Mouse (Mus musculus): ENCODE data around the gene Ppara. TPM values are rescaled to one million over a fixed set of nuclear protein-coding genes. Genes with fewer than 3 reads are reported as not detected.

Ppara gene
- polyA plus RNA-seq, 1 experiment from 2014 or later = 12.2 TPM

DNA sequence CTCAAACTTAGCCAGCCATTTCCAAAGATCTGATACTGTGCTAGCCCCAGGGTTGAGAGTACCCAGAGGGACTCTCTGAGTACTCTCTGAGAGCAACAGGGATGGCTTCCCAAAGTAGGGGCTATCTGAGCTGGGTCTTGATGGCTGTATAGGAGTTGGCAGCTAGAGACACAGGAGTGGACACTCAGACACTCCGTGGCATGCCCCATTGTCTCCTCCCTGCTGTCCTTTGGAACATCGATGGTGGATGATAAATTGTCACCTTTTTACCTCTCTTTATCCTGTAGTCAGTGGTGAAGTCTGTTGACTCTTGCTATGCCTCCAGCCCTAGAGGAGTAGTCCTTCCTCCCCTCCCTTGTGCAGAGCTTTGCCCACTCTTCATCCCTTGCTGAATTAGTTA, 26.6 kb upstream of the Ppara start:
- H3K9ac ChIP-seq (ENCODE audit: low read length) = no peak overlapping the region
- no peak overlapping the region for H3K4me2 ChIP-seq (ENCODE audit: low read depth, low read length)
- no peak for ATAC-seq (ENCODE audit: insufficient read depth, low FRiP score)
- H3K36me3 ChIP-seq (ENCODE audit: control insufficient read depth, insufficient read depth, low read length) = 0 out of 2 replicates have a peak, but pooled peaks cover 11% of the 10 kb centered on the region
- 73% methylated on average over 2 of the region's 2 CpGs for WGBS
- no peak overlapping the region for H3K27ac ChIP-seq (ENCODE audit: low read length)
- no peaks in the 10 kb centered on the region for H3K27me3 ChIP-seq (ENCODE audit: control insufficient read depth, insufficient read depth, low read length)
- no peak overlapping the region for H3K4me3 ChIP-seq (replicated peaks; ENCODE audit: low read length)
- peaks cover 14% of the 10 kb centered on the region for H3K4me1 ChIP-seq (ENCODE audit: control insufficient read depth, insufficient read depth, low read length)
- H3K9me3 ChIP-seq (replicated peaks; ENCODE audit: control insufficient read depth, low read length) = no peaks in the 10 kb centered on the region

DNA sequence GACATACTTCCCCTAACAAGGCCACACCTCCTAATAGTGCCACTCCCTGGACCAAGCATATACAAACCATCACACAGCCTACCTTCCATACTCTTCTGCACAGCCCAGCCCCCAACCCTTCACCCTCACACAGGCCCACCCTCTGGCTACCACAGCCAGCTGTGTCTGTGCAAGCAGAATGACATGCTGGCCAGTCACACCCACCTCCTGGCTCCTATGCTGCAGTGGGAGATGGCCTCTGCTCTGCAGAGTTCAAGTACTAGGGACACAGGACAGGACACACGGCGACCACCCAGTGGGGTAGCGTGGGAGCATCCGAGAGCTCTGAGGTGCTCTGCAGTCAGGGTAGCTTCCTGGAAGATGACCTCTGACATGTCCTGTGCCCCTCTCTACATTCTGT, 25.9 kb upstream of the Ppara start:
- Histone ChIP-seq H3K4me2 (ENCODE audit: low read depth, low read length) (no peak overlapping the region), H3K9me3 (replicated peaks; ENCODE audit: control insufficient read depth, low read length) (no peaks in the 10 kb centered on the region), H3K4me3 (replicated peaks; ENCODE audit: low read length) (no peak overlapping the region), H3K27ac (ENCODE audit: low read length) (no peak overlapping the region; the same call in 1 of the 2 replicates), H3K27me3 (ENCODE audit: control insufficient read depth, insufficient read depth, low read length) (no peaks in the 10 kb centered on the region), H3K4me1 (ENCODE audit: control insufficient read depth, insufficient read depth, low read length) (peaks cover 10% of the 10 kb centered on the region), H3K36me3 (ENCODE audit: control insufficient read depth, insufficient read depth, low read length) (0 out of 2 replicates have a peak, but pooled peaks cover 11% of the 10 kb centered on the region), H3K9ac (ENCODE audit: low read length) (peak overlapping the region; percentile 43; the same call in 1 of the 2 replicates)
- WGBS = 80% methylated on average over 4 of the region's 4 CpGs
- peak; percentile 22; the same call in 1 of the 2 replicates for ATAC-seq (ENCODE audit: insufficient read depth, low FRiP score)

GRCm38 (mm10) chr15:85709268-85709973, 25.4 kb upstream of the Ppara start:
- H3K4me3 ChIP-seq (replicated peaks; ENCODE audit: low read length) = no peak overlapping the region
- no peaks in the 10 kb centered on the region for H3K9me3 ChIP-seq (replicated peaks; ENCODE audit: control insufficient read depth, low read length)
- 38% methylated on average over 10 of the region's 10 CpGs for WGBS
- H3K36me3 ChIP-seq (ENCODE audit: control insufficient read depth, insufficient read depth, low read length) = 0 out of 2 replicates have a peak, but pooled peaks cover 11% of the 10 kb centered on the region
- H3K4me1 ChIP-seq (ENCODE audit: control insufficient read depth, insufficient read depth, low read length) = peaks cover 10% of the 10 kb centered on the region
- peak overlapping the region; percentile 44 for H3K27ac ChIP-seq (ENCODE audit: low read length)
- ATAC-seq (ENCODE audit: insufficient read depth, low FRiP score) = peak; percentile 15; the same call in 1 of the 2 replicates
- H3K9ac ChIP-seq (ENCODE audit: low read length) = peak overlapping the region; percentile 43; the same call in 1 of the 2 replicates
- no peak overlapping the region for H3K4me2 ChIP-seq (ENCODE audit: low read depth, low read length)
- no peaks in the 10 kb centered on the region for H3K27me3 ChIP-seq (ENCODE audit: control insufficient read depth, insufficient read depth, low read length)

GRCm38 (mm10) chr15:85710179-85710578, 24.6 kb upstream of the Ppara start:
- 0% methylated on average over 8 of the region's 8 CpGs for WGBS
- H3K4me2 ChIP-seq (ENCODE audit: low read depth, low read length) = no peak overlapping the region
- H3K36me3 ChIP-seq (ENCODE audit: control insufficient read depth, insufficient read depth, low read length) = 0 out of 2 replicates have a peak, but pooled peaks cover 10% of the 10 kb centered on the region
- peaks cover 10% of the 10 kb centered on the region for H3K4me1 ChIP-seq (ENCODE audit: control insufficient read depth, insufficient read depth, low read length)
- ATAC-seq (ENCODE audit: insufficient read depth, low FRiP score) = peak; percentile 38
- H3K9me3 ChIP-seq (replicated peaks; ENCODE audit: control insufficient read depth, low read length) = no peaks in the 10 kb centered on the region
- peak overlapping the region; percentile 44; the same call in 1 of the 2 replicates for H3K27ac ChIP-seq (ENCODE audit: low read length)
- H3K9ac ChIP-seq (ENCODE audit: low read length) = no peak overlapping the region
- no peaks in the 10 kb centered on the region for H3K27me3 ChIP-seq (ENCODE audit: control insufficient read depth, insufficient read depth, low read length)
- H3K4me3 ChIP-seq (replicated peaks; ENCODE audit: low read length) = no peak overlapping the region

- no peak for ATAC-seq (ENCODE audit: insufficient read depth, low FRiP score)
- 81% methylated on average over 17 of the region's 17 CpGs for WGBS
- no peak overlapping the region for H3K4me2 ChIP-seq (ENCODE audit: low read depth, low read length)
- H3K36me3 ChIP-seq (ENCODE audit: control insufficient read depth, insufficient read depth, low read length) = 0 out of 2 replicates have a peak, but pooled peaks cover 3% of the 10 kb centered on the region
- no peaks in the 10 kb centered on the region for H3K27me3 ChIP-seq (ENCODE audit: control insufficient read depth, insufficient read depth, low read length)
- no peak overlapping the region for H3K9ac ChIP-seq (ENCODE audit: low read length)
- H3K9me3 ChIP-seq (replicated peaks; ENCODE audit: control insufficient read depth, low read length) = no peaks in the 10 kb centered on the region
- H3K4me3 ChIP-seq (replicated peaks; ENCODE audit: low read length) = no peak overlapping the region
- H3K4me1 ChIP-seq (ENCODE audit: control insufficient read depth, insufficient read depth, low read length) = peaks cover 10% of the 10 kb centered on the region
- no peak overlapping the region for H3K27ac ChIP-seq (ENCODE audit: low read length)
Measured at GRCm38 (mm10) chr15:85710641-85711580, 23.9 kb upstream of the Ppara start.

GRCm38 (mm10) chr15:85712565-85713168, 22.1 kb upstream of the Ppara start:
- 39% methylated on average over 5 of the region's 5 CpGs for WGBS
- Histone ChIP-seq H3K9ac (ENCODE audit: low read length) (no peak overlapping the region), H3K27ac (ENCODE audit: low read length) (no peak overlapping the region), H3K9me3 (replicated peaks; ENCODE audit: control insufficient read depth, low read length) (no peaks in the 10 kb centered on the region), H3K4me3 (replicated peaks; ENCODE audit: low read length) (no peak overlapping the region), H3K4me1 (ENCODE audit: control insufficient read depth, insufficient read depth, low read length) (peaks cover 10% of the 10 kb centered on the region), H3K4me2 (ENCODE audit: low read depth, low read length) (no peak overlapping the region), H3K27me3 (ENCODE audit: control insufficient read depth, insufficient read depth, low read length) (no peaks in the 10 kb centered on the region), H3K36me3 (ENCODE audit: control insufficient read depth, insufficient read depth, low read length) (no peaks in the 10 kb centered on the region)
- no peak for ATAC-seq (ENCODE audit: insufficient read depth, low FRiP score)

DNA sequence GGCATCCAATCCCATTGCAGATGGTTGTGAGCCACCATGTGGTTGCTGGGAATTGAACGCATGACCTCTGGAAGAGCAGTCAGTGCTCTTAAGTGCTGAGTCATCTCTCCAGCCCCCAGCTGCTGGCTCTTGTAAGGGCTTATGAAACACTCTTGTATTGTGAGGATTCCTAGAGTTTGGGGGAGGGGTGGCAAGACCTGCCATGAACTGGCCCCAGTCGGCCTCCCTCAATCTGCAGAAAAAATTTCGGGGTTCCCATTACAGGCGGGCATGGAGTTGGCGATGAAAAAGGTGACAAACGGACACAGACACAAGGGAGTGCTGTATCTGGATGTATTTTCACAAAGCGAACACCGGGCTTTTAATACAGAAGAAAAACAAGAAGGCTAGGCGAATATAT, 21.4 kb upstream of the Ppara start:
- ATAC-seq (ENCODE audit: insufficient read depth, low FRiP score) = no peak
- 86% methylated on average over 9 of the region's 9 CpGs for WGBS
- H3K36me3 ChIP-seq (ENCODE audit: control insufficient read depth, insufficient read depth, low read length) = no peaks in the 10 kb centered on the region

DNA sequence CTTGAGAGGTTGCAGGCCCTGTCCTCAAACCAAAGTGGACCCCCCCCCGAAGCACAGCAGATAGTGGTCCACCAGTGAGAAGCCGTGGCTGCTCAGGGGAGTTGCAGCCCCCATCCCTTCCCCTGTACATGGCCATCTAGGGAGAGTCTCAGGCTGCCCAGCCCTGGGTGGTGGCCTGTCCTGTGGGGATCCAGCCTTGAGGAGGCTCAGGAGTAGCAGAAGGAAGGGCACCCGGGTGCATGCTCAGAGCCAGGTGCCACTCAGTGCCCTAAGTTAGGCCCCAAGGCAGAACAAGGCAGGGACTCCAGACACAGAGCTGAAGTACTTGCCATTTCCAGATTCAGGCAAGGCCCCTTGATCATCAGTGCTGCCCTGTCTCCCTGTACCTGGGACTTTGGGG, 19.7 kb upstream of the Ppara start:
- Histone ChIP-seq H3K4me1 (ENCODE audit: control insufficient read depth, insufficient read depth, low read length) (0 out of 2 replicates have a peak, but pooled peaks cover under 1% of the 10 kb centered on the region), H3K36me3 (ENCODE audit: control insufficient read depth, insufficient read depth, low read length) (no peaks in the 10 kb centered on the region), H3K27me3 (ENCODE audit: control insufficient read depth, insufficient read depth, low read length) (no peaks in the 10 kb centered on the region), H3K4me2 (ENCODE audit: low read depth, low read length) (no peak overlapping the region), H3K27ac (ENCODE audit: low read length) (no peak overlapping the region), H3K9me3 (replicated peaks; ENCODE audit: control insufficient read depth, low read length) (no peaks in the 10 kb centered on the region), H3K4me3 (replicated peaks; ENCODE audit: low read length) (no peak overlapping the region), H3K9ac (ENCODE audit: low read length) (no peak overlapping the region)
- ATAC-seq (ENCODE audit: insufficient read depth, low FRiP score) = no peak
- WGBS = 79% methylated on average over 3 of the region's 3 CpGs

More for the DNA sequence above, 21.4 kb upstream of the Ppara start:
- H3K9me3 ChIP-seq (replicated peaks; ENCODE audit: control insufficient read depth, low read length) = no peaks in the 10 kb centered on the region
- H3K4me3 ChIP-seq (replicated peaks; ENCODE audit: low read length) = no peak overlapping the region
- peaks cover 10% of the 10 kb centered on the region for H3K4me1 ChIP-seq (ENCODE audit: control insufficient read depth, insufficient read depth, low read length)
- no peak overlapping the region for H3K9ac ChIP-seq (ENCODE audit: low read length)
- no peak overlapping the region for H3K4me2 ChIP-seq (ENCODE audit: low read depth, low read length)
- no peaks in the 10 kb centered on the region for H3K27me3 ChIP-seq (ENCODE audit: control insufficient read depth, insufficient read depth, low read length)
- no peak overlapping the region for H3K27ac ChIP-seq (ENCODE audit: low read length)
